Mouse (Mus musculus) lung, postnatal 4 days (tissue): ENCODE data around the gene Samm50.
A peak's percentile ranks its signal among the peaks of the same experiment; 100 is the strongest.
"Not testable (repeated sequence)": the region's sequence is repeated elsewhere in the genome, so short reads cannot be mapped to it uniquely, and the experiment has no call there.

Experiments used
- DNase-seq, 2 experiments: peaks; one replicate each; pipeline ENCODE4 v3.0.0; 2021

The Samm50 gene

DNA sequence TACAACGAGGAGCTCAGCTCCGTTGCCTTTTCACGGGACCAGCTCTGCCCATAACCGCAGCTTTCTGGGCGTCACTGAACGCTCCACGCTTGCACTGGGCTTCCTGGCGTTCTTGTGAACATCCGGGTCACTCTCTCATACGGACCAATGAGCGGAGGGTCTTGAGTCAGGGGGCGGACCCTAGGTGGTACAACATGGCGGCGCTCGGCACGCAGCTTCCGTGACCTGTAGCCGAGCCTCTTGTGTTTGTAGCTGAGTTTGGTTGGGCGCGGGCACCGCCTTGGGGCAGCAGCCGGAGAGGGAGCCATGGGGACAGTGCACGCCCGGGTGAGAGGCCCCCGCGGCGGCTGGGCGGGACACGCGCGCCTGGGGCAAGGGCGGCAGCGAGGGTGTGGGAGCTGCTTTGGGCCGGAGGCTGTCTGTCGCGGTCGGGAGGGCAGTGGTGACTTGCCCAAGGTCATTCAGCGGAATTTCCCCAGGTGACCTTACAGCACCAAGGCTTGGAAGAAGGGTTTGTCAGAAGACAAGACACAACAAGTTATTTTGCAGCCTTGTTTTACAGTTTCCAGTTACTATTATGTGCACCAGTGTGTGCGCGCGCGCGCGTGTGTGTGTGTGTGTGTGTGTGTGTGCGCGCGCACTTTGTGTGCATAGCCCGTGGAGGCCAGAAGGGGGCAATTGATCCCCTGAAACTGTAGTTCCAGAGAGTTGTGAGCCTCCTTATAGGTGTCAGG lies at the start of gene Samm50:
Gene Samm50, plus strand, starts transcription at position 184 of the 734 bp plus-strand sequence.
- peak; percentile 93 to 94 for DNase-seq

DNA sequence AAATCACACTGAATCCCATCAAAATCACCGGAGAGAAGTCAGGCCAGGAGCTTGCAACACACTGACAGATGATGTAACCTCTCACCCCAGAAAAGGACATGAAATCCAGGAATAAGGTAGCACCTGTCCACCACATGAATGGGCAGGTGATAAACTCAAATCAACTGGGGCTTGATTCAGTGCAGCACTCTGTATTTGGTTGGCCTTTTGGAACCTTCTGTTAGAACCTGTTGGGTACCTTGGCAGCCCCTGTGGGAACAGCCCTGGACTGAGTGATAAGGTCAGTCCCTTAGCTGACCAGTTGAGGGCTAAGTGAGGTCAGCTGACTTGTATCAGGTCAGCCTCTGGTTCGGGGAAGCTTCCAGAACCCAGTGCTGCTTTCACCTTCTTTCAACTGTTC lies 35.9 kb upstream of the Samm50 start:
- no peak for DNase-seq

GRCm38 (mm10) chr15:84157530-84157929 lies 34.5 kb upstream of the Samm50 start:
- DNase-seq: not testable (repeated sequence)

DNA sequence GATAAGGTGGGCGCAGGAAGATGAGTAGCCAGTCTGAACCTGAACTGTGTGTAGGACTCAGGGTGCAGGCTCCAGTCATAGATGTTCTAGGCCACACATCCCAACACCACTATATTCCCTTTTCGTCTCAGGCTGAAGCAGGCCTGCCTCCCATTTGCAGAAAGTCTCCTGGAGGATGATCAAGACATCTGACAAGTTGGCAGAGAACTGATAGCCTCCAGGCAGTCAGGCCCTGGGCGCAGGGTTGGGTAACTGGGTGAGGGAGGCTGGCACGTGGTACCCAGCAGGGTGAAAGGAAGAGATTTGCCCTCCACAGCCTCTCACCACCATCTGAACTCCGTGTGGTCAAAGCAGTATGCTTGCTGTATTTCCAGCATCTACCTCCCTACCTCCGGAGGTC lies 30.2 kb upstream of the Samm50 start:
- DNase-seq: no peak

GRCm38 (mm10) chr15:84166818-84167217 lies 25.2 kb upstream of the Samm50 start:
- DNase-seq: no peak

DNA sequence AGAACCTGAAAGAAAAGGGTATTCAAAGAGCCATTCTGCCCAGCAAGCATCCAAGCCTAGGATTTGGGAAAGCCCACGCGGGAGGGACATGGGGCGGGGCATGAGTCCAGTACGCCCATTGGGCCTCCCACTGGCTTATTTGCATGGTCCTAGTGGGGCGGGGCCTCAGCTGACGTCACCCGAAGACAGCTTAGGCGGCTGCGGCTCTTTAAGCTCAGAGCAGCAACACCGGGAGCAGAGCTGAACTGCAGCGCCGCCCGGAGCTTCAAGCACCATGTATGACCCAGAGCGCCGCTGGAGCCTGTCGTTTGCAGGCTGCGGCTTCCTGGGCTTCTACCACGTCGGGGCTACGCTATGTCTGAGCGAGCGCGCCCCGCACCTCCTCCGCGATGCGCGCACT lies 24.4 kb upstream of the Samm50 start, which contains the start of gene Pnpla3:
Gene Pnpla3, plus strand, starts transcription at position 238 of the 400 bp plus-strand sequence.
- DNase-seq: peak; percentile 93 to 96

GRCm38 (mm10) chr15:84168170-84169161 lies 23.6 kb upstream of the Samm50 start:
- DNase-seq: peak; percentile 35 to 68

- DNase-seq: no peak
Observed at GRCm38 (mm10) chr15:84169511-84169910, 22.5 kb upstream of the Samm50 start.

DNA sequence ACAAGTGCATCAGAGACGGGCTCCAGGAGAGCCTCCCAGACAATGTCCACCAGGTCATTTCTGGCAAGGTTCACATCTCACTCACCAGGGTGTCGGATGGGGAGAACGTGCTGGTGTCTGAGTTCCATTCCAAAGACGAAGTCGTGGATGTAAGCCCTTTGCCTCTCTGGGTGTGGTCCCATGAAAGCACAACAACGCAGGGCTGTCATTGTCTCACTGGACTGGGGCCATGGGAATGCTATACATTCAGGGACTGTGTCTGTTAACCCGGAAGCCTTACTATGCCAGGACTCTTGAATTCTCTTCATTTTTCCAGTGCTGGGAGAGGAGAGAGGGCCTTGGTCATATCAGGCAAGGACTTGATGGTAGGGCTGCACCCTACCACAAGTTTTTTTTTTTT lies 20.9 kb upstream of the Samm50 start:
- no peak for DNase-seq

- DNase-seq: no peak
Observed at GRCm38 (mm10) chr15:84178733-84179132, 13.3 kb upstream of the Samm50 start.

- DNase-seq: no peak
Observed at GRCm38 (mm10) chr15:84182000-84182399, 10.0 kb upstream of the Samm50 start.

- no peak for DNase-seq
Observed at GRCm38 (mm10) chr15:84183967-84184366, 8.1 kb upstream of the Samm50 start.

DNA sequence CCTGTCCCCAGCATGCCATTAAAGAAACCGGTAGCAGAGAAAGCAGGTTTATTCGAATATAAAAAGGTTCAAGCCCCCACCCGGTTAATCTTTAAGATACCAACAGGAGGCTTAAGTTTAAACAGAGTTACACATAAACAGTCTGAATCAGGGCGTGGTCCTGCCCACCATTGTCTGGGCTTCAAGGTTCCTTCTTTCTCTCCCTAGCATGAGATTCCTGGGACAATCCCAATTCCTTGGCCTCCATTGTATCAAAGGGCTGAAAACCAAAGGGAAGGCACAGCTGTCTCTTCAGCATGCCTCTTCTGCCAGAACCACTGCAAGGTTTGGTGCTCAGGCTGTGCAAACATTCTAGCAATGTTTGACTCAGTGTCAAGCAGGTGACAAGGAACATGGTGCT lies 5.8 kb upstream of the Samm50 start:
- no peak for DNase-seq

DNA sequence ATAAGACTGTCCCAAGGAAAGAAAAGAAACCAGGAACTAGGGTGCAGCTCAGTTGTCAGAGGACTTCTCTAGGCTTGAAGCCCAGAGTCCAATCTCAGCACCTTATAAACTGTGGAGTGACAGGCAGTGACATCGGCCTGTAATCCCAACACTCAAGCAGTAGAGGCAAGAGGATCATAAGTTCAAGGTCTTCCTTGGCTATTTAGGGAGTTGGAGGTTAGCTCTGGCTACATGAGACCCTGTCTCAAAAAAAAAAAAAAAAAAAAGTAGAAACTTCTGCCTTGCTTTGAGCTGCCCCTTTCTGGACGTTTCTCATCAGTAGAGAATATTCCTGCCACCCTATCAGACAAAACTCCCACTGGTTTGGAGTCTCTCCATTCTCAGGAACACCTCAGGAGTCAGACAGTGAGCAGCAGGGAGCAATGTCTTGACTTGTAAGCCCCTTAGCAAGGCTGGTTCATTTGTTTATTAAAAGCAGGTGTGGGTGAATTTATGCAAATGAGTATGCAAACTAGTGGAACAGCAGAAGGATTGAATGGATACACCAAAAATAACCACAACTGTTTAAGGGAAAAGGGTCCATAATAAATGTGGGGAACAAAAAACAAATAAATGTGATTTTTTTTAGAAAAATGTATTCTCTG lies 3.0 kb upstream of the Samm50 start:
- DNase-seq: no peak

GRCm38 (mm10) chr15:84189881-84190280 lies 2.2 kb upstream of the Samm50 start:
- no peak for DNase-seq

DNA sequence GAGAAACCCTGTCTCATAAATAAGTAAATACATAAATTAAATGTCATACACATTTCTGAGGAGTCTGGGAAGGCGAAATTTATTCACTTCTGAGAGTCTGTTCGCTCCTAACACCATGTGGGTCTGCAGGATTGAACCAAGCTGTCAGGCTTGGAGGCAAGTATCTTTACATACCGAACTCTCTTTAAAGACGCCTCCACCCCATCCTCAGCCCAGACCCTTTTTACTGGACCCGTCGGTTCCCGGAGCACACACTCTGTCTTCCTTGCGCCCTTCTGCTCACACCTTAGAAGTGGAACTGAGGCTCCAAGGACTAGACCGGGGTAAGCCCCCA lies 350 bp upstream of the Samm50 start:
- no peak for DNase-seq

DNA sequence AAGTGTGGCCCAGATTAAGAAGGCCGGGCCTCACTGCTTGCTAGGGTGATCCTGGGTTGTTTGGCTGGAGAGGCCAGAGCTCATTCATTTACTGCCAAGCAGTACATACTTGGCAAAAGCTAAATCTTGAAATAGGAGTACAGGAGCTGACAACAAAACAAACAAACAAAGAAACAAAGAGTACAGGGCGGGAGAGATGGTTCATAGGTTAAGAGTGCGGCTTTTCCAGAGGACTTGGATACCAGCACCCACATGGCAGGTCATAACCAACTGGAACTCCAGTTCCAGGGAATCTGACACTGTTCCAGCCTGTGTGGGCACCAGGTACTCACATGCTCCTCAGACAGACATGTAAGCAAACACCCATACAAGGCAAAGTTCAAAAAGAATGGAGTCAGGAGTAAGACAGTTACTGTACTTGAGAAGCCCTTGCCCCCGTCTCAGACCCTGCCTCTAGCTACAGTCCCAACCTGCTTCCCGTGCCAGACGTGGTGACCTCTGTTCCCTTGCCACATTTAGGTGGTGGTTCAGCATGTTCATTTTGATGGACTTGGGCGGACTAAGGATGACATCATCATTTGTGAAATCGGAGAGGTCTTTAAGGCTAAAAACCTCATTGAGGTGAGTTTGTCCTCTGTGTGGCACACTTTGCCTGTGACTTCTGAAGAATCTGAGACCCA lies 4.6 kb downstream of the Samm50 start:
- DNase-seq: no peak

DNA sequence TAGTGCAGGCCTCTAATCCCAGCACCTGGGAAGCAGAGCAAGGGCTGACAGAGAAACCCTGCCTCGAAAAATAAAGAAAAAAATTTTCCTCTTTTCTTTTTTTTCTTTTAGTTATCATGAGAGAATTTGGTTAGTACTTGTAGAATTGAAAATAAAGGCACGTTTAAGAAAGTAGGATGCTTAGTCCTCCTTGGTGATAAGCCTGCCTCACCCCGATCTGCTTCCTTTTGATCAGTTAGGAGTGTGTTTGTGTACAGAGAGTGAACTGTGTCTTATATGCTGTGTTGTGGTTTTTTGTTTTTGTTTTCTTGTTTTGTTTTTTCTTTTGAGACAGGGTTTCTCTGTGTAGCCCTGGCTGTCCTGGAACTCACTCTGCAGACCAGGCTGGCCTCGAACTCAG lies 15.3 kb downstream of the Samm50 start:
- no peak for DNase-seq

GRCm38 (mm10) chr15:84209517-84210412 lies 17.7 kb downstream of the Samm50 start:
- DNase-seq: peak in 1 of 2 experiments; percentile 46

DNA sequence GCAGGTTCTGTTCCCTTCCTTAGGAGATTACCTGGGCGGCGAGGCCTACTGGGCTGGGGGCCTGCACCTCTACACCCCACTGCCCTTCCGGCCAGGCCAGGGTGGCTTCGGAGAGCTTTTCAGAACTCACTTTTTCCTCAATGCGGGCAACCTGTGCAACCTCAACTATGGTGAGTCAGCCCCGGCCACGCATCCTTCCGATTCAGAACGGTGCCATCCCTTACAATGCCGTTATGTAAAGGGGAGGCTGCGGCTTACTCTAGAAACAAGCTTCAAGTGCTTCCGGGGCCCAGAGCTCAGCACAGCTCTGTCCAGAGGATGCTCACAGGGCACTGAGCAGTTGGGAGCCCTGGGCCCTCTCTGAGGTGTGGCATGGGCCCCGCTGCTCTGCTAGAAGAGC lies 18.4 kb downstream of the Samm50 start:
- no peak for DNase-seq

DNA sequence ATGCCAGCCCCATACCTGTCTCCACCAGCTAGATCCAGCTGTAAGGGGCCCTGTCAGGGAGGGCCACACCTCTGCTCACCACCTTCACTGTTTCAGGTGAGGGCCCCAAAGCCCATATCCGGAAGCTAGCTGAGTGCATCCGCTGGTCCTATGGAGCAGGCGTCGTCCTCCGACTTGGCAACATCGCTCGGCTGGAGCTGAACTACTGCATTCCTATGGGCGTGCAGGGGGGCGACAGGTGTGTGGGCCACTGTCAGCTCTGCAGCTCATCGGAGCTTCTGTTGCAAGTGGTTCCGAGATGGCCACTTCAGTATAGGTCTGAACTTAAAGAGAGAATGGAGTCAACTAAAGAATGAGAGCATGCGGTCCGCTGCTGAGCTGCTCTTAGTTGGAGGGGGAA lies 18.9 kb downstream of the Samm50 start:
- no peak for DNase-seq

DNA sequence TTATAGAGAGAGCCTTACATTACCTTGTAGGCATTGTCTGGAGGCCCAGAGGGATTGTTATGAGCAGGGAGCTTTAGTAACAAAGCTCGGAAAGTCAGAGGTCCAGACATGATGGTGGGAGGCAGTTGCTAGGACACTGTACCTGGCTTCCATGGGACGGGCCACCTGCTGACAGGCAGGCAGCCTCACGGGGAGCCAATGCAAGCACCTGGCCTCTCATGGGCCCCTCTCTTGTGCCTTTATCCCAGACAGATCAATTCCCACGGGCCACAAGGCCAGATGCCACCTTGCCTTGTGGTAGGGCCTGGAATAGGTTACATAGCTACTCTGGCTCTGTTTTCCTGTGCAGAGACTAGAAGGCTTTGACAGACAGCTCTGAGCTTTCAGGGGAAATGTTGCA lies 19.5 kb downstream of the Samm50 start:
- no peak for DNase-seq
